Mouse (Mus musculus): ENCODE data around the gene Dusp22.

GRCm38 (mm10) chr13:30638378-30639115 is 21.3 kb upstream of the Dusp22 start:
- TF ChIP-seq CTCF (IDR thresholded peaks at IDR 0.05; ENCODE audit: extremely low read depth, insufficient read depth, insufficient read length, insufficient replicate concordance) (no peak), POLR2A (IDR thresholded peaks at IDR 0.05; ENCODE audit: low read depth, low read length) (no peak)

Measured in spleen, adult 2 months (tissue).